Mouse (Mus musculus) heart, postnatal 0 days (tissue): ENCODE data around the gene Bbs9. TPM values are rescaled to one million over a fixed set of nuclear protein-coding genes. Genes with fewer than 3 reads are reported as not detected.
A peak's percentile ranks its signal among the peaks of the same experiment; 100 is the strongest.

Source experiments
- ATAC-seq: fragments of 200-750 bp; cut with Nextera tagmentation; 2 replicates; pipeline ENCODE4 v1.8.0; 2017; ENCODE audit warnings: low read depth, moderate number of reproducible peaks, moderate library complexity; ENCODE audit not compliant: insufficient read depth
- DNase-seq: peaks from one replicate; pipeline ENCODE4 v3.0.0-alpha.2; 2016; ENCODE audit warnings: low spot score
- H3K27ac ChIP-seq: fragments of 300-500 bp; sonication (generic); 2 replicates; pipeline ENCODE4 v1.5.1; 2014; ENCODE audit warnings: low read depth, mild to moderate bottlenecking
- H3K27me3 ChIP-seq: fragments of 300-500 bp; sonication (generic); 2 replicates; pipeline ENCODE4 v1.6.1; 2014; ENCODE audit warnings: low read length, mixed read lengths; ENCODE audit not compliant: control insufficient read depth, insufficient read depth
- H3K36me3 ChIP-seq: fragments of 300-500 bp; sonication (generic); replicated peaks from 2 replicates; pipeline ENCODE4 v1.6.1; 2014; ENCODE audit warnings: low read length, mixed read lengths; ENCODE audit not compliant: control insufficient read depth, insufficient read depth
- H3K4me1 ChIP-seq: fragments of 300-500 bp; sonication (generic); 2 replicates; pipeline ENCODE4 v1.6.1; 2014; ENCODE audit warnings: antibody characterized with exemption; ENCODE audit not compliant: control insufficient read depth, insufficient read depth
- H3K4me2 ChIP-seq: fragments of 300-500 bp; sonication (generic); 2 replicates; pipeline ENCODE4 v1.6.1; 2014; ENCODE audit warnings: low read depth, mild to moderate bottlenecking, low read length, moderate library complexity
- H3K4me3 ChIP-seq: fragments of 300-500 bp; sonication (generic); 2 replicates; pipeline ENCODE4 v1.5.1; 2014; ENCODE audit warnings: low read depth, low read length
- H3K9ac ChIP-seq: fragments of 300-500 bp; sonication (generic); replicated peaks from 2 replicates; pipeline ENCODE4 v1.6.1; 2014; ENCODE audit warnings: low read depth, low read length, mixed read lengths
- H3K9me3 ChIP-seq: fragments of 300-500 bp; sonication (generic); replicated peaks from 2 replicates; pipeline ENCODE4 v1.6.1; 2016; ENCODE audit warnings: low read length; ENCODE audit not compliant: control insufficient read depth
- CTCF ChIP-seq: IDR thresholded peaks from 2 replicates; pipeline ENCODE4 v1.5.1; 2016; ENCODE audit warnings: antibody characterized with exemption, control low read depth, low read depth
- EP300 ChIP-seq: IDR thresholded peaks from 2 replicates; pipeline ENCODE4 v1.6.1; 2016; ENCODE audit warnings: antibody characterized with exemption, low read depth
- WGBS: fragments of 180-500 bp; shearing (Covaris S2); extraction: QIAGEN DNeasy Blood & Tissue Kit; methylation state at CpG from one replicate; pipeline ENCODE4 v1.1.7; 2014; 5-methylcytosine and 5-hydroxymethylcytosine counted together
- polyA plus RNA-seq: library from polyadenylated mRNA; unstranded; fragments of >200 nt; fragmentation: Nextera tagmentation; extraction: Ambion mirVana; gene quantifications from 2 replicates; pipeline ENCODE4 v1.2.1, GENCODE M21; 2015
- total RNA-seq: library from RNA; depleted of rRNA; stranded (reverse); fragments of >200 nt; gene quantifications from 2 replicates; pipeline ENCODE4 v1.2.3, GENCODE M21; 2014; ENCODE audit warnings: low replicate concordance

Gene Bbs9
- total and polyA plus RNA-seq, 2 experiments from 2014 or later = 5.2 to 18.9 TPM

- H3K4me1 ChIP-seq = no peaks in the 10 kb centered on the region
- H3K9me3 ChIP-seq = no peaks in the 10 kb centered on the region; the same call in none of the 2 replicates
- ATAC-seq (no peak), DNase-seq (no peak)
- no peak overlapping the region for H3K4me2 ChIP-seq
- H3K27ac ChIP-seq = no peak overlapping the region
- H3K27me3 ChIP-seq = no peaks in the 10 kb centered on the region
- H3K9ac ChIP-seq = no peak overlapping the region
- H3K4me3 ChIP-seq = no peak overlapping the region
- WGBS = 46% methylated on average over 1 of the region's 1 CpGs
- TF ChIP-seq EP300 (no peak), CTCF (no peak)
- no peaks in the 10 kb centered on the region for H3K36me3 ChIP-seq
Observed at GRCm38 (mm10) chr9:22702065-22702611, 226.6 kb downstream of the Bbs9 start.

GRCm38 (mm10) chr9:22702812-22703367, 227.4 kb downstream of the Bbs9 start:
- DNase-seq (no peak), ATAC-seq (no peak)
- no peak overlapping the region for H3K4me3 ChIP-seq
- H3K9ac ChIP-seq = no peak overlapping the region
- 78% methylated on average over 4 of the region's 4 CpGs for WGBS
- H3K27ac ChIP-seq = no peak overlapping the region
- TF ChIP-seq EP300 = no peak
- no peak for TF ChIP-seq CTCF
- no peaks in the 10 kb centered on the region for H3K4me1 ChIP-seq
- no peaks in the 10 kb centered on the region; the same call in none of the 2 replicates for H3K9me3 ChIP-seq
- H3K4me2 ChIP-seq = no peak overlapping the region
- no peaks in the 10 kb centered on the region for H3K36me3 ChIP-seq
- H3K27me3 ChIP-seq = no peaks in the 10 kb centered on the region

- no peak for DNase-seq
- Histone ChIP-seq H3K36me3 (no peaks in the 10 kb centered on the region), H3K9me3 (no peaks in the 10 kb centered on the region; the same call in none of the 2 replicates), H3K4me2 (no peak overlapping the region), H3K4me1 (no peaks in the 10 kb centered on the region), H3K27me3 (no peaks in the 10 kb centered on the region), H3K9ac (no peak overlapping the region), H3K27ac (no peak overlapping the region), H3K4me3 (no peak overlapping the region)
- peak; percentile 11; the same call in 1 of the 2 replicates for TF ChIP-seq CTCF
- TF ChIP-seq EP300 = no peak
- WGBS = 91% methylated on average over 2 of the region's 2 CpGs
- ATAC-seq = no peak
Observed at GRCm38 (mm10) chr9:22703541-22703940, 228.0 kb downstream of the Bbs9 start.

GRCm38 (mm10) chr9:22707166-22707913, 231.8 kb downstream of the Bbs9 start:
- no peaks in the 10 kb centered on the region for H3K36me3 ChIP-seq
- no peak overlapping the region for H3K4me3 ChIP-seq
- H3K9ac ChIP-seq = no peak overlapping the region
- WGBS = 71% methylated on average over 11 of the region's 11 CpGs
- DNase-seq = no peak
- H3K27me3 ChIP-seq = no peaks in the 10 kb centered on the region
- no peak overlapping the region for H3K4me2 ChIP-seq
- no peak overlapping the region for H3K27ac ChIP-seq
- TF ChIP-seq CTCF = no peak
- TF ChIP-seq EP300 = no peak
- H3K9me3 ChIP-seq = no peaks in the 10 kb centered on the region; the same call in 1 of the 2 replicates
- ATAC-seq = no peak
- no peaks in the 10 kb centered on the region for H3K4me1 ChIP-seq

- no peaks in the 10 kb centered on the region for H3K27me3 ChIP-seq
- no peak overlapping the region for H3K9ac ChIP-seq
- H3K27ac ChIP-seq = no peak overlapping the region
- H3K4me2 ChIP-seq = no peak overlapping the region
- H3K4me3 ChIP-seq = no peak overlapping the region
- no peaks in the 10 kb centered on the region for H3K9me3 ChIP-seq
- peak; percentile 57; the same call in 1 of the 2 replicates for ATAC-seq
- no peaks in the 10 kb centered on the region for H3K36me3 ChIP-seq
- WGBS = 53% methylated on average over 19 of the region's 19 CpGs
- peak; percentile 42 for DNase-seq
- H3K4me1 ChIP-seq = no peaks in the 10 kb centered on the region
- TF ChIP-seq EP300 = no peak
- TF ChIP-seq CTCF = peak; percentile 83
Observed at GRCm38 (mm10) chr9:22708970-22709726, 233.6 kb downstream of the Bbs9 start.
